Mouse (Mus musculus) heart, postnatal 4 days (tissue): ENCODE data around the gene Taf8. TPM values are rescaled to one million over a fixed set of nuclear protein-coding genes. Genes with fewer than 3 reads are reported as not detected.

Experiments
- DNase-seq: peaks from one replicate; pipeline ENCODE4 v3.0.0; 2021
- total RNA-seq, 2 experiments: library from RNA; stranded (reverse); gene quantifications; 2 replicates each; pipeline ENCODE4 v1.2.3; 2021

Taf8 gene
- total RNA-seq = 10 to 100 TPM; 13.7 to 14.6 TPM

- DNase-seq = peak; percentile 92
These were observed at the start of gene Taf8 for GRCm38 (mm10) chr17:47501946-47502706. Gene Taf8, minus strand, starts transcription at chr17:47502292.

- DNase-seq = no peak
These were observed 49.0 kb upstream of the Taf8 start for GRCm38 (mm10) chr17:47551049-47551448.

- no peak for DNase-seq
These were observed 43.8 kb upstream of the Taf8 start for GRCm38 (mm10) chr17:47545861-47546331.

- DNase-seq = no peak
These were observed 43.1 kb upstream of the Taf8 start for GRCm38 (mm10) chr17:47545154-47545553.

- no peak for DNase-seq
These were observed 41.1 kb upstream of the Taf8 start for GRCm38 (mm10) chr17:47543051-47543650.

- DNase-seq = no peak
These were observed 40.0 kb upstream of the Taf8 start for GRCm38 (mm10) chr17:47542061-47542460.

GRCm38 (mm10) chr17:47539128-47539527 is 37.0 kb upstream of the Taf8 start:
- no peak for DNase-seq

GRCm38 (mm10) chr17:47538049-47538448 is 36.0 kb upstream of the Taf8 start:
- no peak for DNase-seq

GRCm38 (mm10) chr17:47535812-47536236 is 33.7 kb upstream of the Taf8 start:
- no peak for DNase-seq

- DNase-seq = no peak
These were observed 31.6 kb upstream of the Taf8 start for GRCm38 (mm10) chr17:47533691-47534090.

GRCm38 (mm10) chr17:47532364-47532763 is 30.3 kb upstream of the Taf8 start:
- DNase-seq = no peak

- no peak for DNase-seq
These were observed 29.3 kb upstream of the Taf8 start for GRCm38 (mm10) chr17:47531387-47531818.

GRCm38 (mm10) chr17:47529595-47529994 is 27.5 kb upstream of the Taf8 start:
- no peak for DNase-seq

GRCm38 (mm10) chr17:47528919-47529318 is 26.8 kb upstream of the Taf8 start:
- no peak for DNase-seq

GRCm38 (mm10) chr17:47527581-47528300 is 25.6 kb upstream of the Taf8 start:
- peak; percentile 58 for DNase-seq

- DNase-seq = peak; percentile 54
These were observed 24.9 kb upstream of the Taf8 start for GRCm38 (mm10) chr17:47526856-47527520.

GRCm38 (mm10) chr17:47524991-47525390 is 22.9 kb upstream of the Taf8 start:
- DNase-seq = no peak

- DNase-seq = no peak
These were observed 22.0 kb upstream of the Taf8 start for GRCm38 (mm10) chr17:47524055-47524454.

- peak; percentile 69 for DNase-seq
These were observed 21.2 kb upstream of the Taf8 start for GRCm38 (mm10) chr17:47523211-47523682.

- peak; percentile 49 for DNase-seq
These were observed 20.4 kb upstream of the Taf8 start for GRCm38 (mm10) chr17:47522536-47522935.

- peak; percentile 81 for DNase-seq
These were observed 19.6 kb upstream of the Taf8 start for GRCm38 (mm10) chr17:47521551-47522258.

GRCm38 (mm10) chr17:47518205-47518604 is 16.1 kb upstream of the Taf8 start:
- DNase-seq = peak; percentile 66
